Mouse (Mus musculus) myocyte (in vitro differentiated cells): ENCODE results near the gene Fbxo36.

Experiments
- CEBPB ChIP-seq: IDR thresholded peaks from 2 replicates; pipeline ENCODE4 v1.6.1; 2011; ENCODE audit warnings: mild to moderate bottlenecking, moderate library complexity; ENCODE audit not compliant: poor library complexity, insufficient read depth, severe bottlenecking
- E2F4 ChIP-seq: IDR thresholded peaks from one replicate; pipeline ENCODE4 v1.6.1; 2011; ENCODE audit warnings: mild to moderate bottlenecking, control low read depth, moderate library complexity; ENCODE audit not compliant: insufficient read depth
- MAX ChIP-seq: IDR thresholded peaks from one replicate; pipeline ENCODE4 v1.6.1; 2011; ENCODE audit warnings: low read depth, mild to moderate bottlenecking, control low read depth
- MYOD1 ChIP-seq, 3 experiments: IDR thresholded peaks; one replicate each; pipeline ENCODE4 v1.6.1; 2011; ENCODE audit warnings: control low read depth in 2 of 3, low read depth in 2 of 3, mild to moderate bottlenecking in 2 of 3, moderate library complexity in 1 of 3; ENCODE audit not compliant: insufficient read length in 2 of 3, control insufficient read depth in 1 of 3
- MYOG ChIP-seq, 3 experiments: IDR thresholded peaks; one replicate each; pipeline ENCODE4 v1.6.1; 2011; ENCODE audit warnings: control low read depth in 2 of 3, low read depth in 2 of 3, mild to moderate bottlenecking in 2 of 3; ENCODE audit not compliant: insufficient read length in 2 of 3, control insufficient read depth in 1 of 3, insufficient read depth in 1 of 3
- POLR2A ChIP-seq: IDR thresholded peaks from one replicate; pipeline ENCODE4 v1.6.1; 2011; ENCODE audit warnings: low read depth, mild to moderate bottlenecking, control low read depth, moderate library complexity; ENCODE audit not compliant: insufficient read length
- POLR2AphosphoS2 ChIP-seq: IDR thresholded peaks from one replicate; pipeline ENCODE4 v1.6.1; 2011; ENCODE audit warnings: low read depth, control low read depth; ENCODE audit not compliant: insufficient read length
- REST ChIP-seq: IDR thresholded peaks from one replicate; pipeline ENCODE4 v1.6.1; 2011; ENCODE audit warnings: mild to moderate bottlenecking, control low read depth, moderate library complexity; ENCODE audit not compliant: insufficient read depth, insufficient read length
- SRF ChIP-seq: IDR thresholded peaks from one replicate; pipeline ENCODE4 v1.6.1; 2011; ENCODE audit warnings: low read depth; ENCODE audit not compliant: control insufficient read depth, insufficient read length
- TCF12 ChIP-seq: IDR thresholded peaks from one replicate; pipeline ENCODE4 v1.6.1; 2011; ENCODE audit warnings: mild to moderate bottlenecking, control low read depth; ENCODE audit not compliant: poor library complexity, insufficient read depth, severe bottlenecking
- TCF3 ChIP-seq: IDR thresholded peaks from one replicate; pipeline ENCODE4 v1.6.1; 2011; ENCODE audit warnings: low read depth, control low read depth; ENCODE audit not compliant: insufficient read length
- USF1 ChIP-seq: IDR thresholded peaks from one replicate; pipeline ENCODE4 v1.6.1; 2011; ENCODE audit warnings: low read depth, mild to moderate bottlenecking, control low read depth, moderate library complexity

- no peak for TF ChIP-seq POLR2A
- TF ChIP-seq MYOD1 (IDR thresholded peaks at IDR 0.05; ENCODE audit: control insufficient read depth in 1 of 3, insufficient read length in 2 of 3, low read depth in 2 of 3) = no peak
- no peak for TF ChIP-seq USF1
- TF ChIP-seq POLR2AphosphoS2 = no peak
- no peak for TF ChIP-seq E2F4
- no peak for TF ChIP-seq MAX
- TF ChIP-seq TCF12 = no peak
- TF ChIP-seq CEBPB = no peak
- no peak for TF ChIP-seq SRF
- TF ChIP-seq MYOG (IDR thresholded peaks at IDR 0.05; ENCODE audit: control insufficient read depth in 1 of 3, insufficient read depth in 1 of 3, insufficient read length in 2 of 3, low read depth in 2 of 3) = no peak
- no peak for TF ChIP-seq REST
- no peak for TF ChIP-seq TCF3
Measured at GRCm38 (mm10) chr1:84943549-84943948, 103.9 kb downstream of the Fbxo36 start.
